Comparison of ENCODE assay signal across 13 mouse cellular contexts in the genomic region with DNA sequence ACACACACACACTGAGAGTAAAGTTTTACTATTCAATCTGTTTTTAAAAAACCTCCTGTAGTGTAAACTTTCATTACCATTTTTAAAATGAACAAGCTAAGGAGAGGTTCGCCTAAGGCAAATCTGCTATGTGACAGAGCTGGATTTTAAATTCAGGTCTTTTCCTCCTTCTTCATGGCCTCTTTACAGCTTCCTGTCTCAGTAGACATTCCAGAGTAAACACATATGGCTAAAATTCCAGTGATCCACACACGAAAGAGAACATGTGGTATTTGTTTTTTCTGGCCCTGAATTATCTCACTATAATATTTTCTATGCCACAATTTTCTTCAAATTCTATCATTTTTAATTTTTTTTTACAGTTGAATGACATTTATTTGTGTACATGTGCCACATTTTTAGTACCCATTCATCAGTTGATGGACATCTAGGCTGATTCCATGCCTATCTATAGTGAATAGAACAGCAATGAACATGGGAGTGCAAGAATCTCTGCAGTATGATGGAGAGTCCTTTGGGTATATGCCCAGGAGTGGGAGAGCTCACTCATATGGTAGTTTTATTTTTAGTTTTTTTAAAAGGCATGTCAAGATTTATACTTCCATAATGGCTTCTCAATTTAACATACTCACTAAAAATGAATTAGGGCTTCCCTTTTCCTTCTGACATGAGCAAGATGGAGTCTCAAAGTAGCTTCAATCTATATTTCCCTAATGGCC.
"Had no signal": no experiment of that assay in that cellular context is flagged by ENCODE, and none has a peak within 500 bp of the region (broad histone marks: within the 10 kb centered on the region; RNA-seq: fewer than 3 reads in every experiment).

No protein-coding gene starts in this region.

- H3K36me3 ChIP-seq: midbrain, embryonic 15.5 days; neural tube, embryonic 12.5 days had no signal

- H3K27ac ChIP-seq: left cerebral cortex, adult 2 months; liver, embryonic 14.5 days; midbrain, embryonic 15.5 days; neural tube, embryonic 12.5 days; stomach, postnatal 0 days had no signal

- ATAC-seq: intestine, postnatal 0 days; lung, postnatal 0 days; midbrain, embryonic 15.5 days had no signal

- H3K9ac ChIP-seq: liver, embryonic 14.5 days; midbrain, embryonic 15.5 days; neural tube, embryonic 12.5 days had no signal

- H3K9me3 ChIP-seq: midbrain, embryonic 15.5 days; neural tube, embryonic 12.5 days had no signal

- H3K4me1 ChIP-seq: midbrain, embryonic 15.5 days; neural tube, embryonic 12.5 days had no signal

- H3K27me3 ChIP-seq: midbrain, embryonic 15.5 days; neural tube, embryonic 12.5 days had no signal

- DNase-seq: kidney, postnatal 10 days; lung, adult 18-20 months; lung, postnatal 4 days; thymus, adult 18-20 months; thymus, postnatal 25 days had no signal

- H3K4me2 ChIP-seq: midbrain, embryonic 11.5 days; midbrain, embryonic 15.5 days; neural tube, embryonic 12.5 days had no signal

- H3K4me3 ChIP-seq: left cerebral cortex, adult 2 months; midbrain, embryonic 15.5 days; neural tube, embryonic 12.5 days had no signal
